Mouse (Mus musculus): ENCODE data around the gene Gm572. TPM values are rescaled to one million over a fixed set of nuclear protein-coding genes. Genes with fewer than 3 reads are reported as not detected.

Gm572 gene
- not detected in 2 replicates for polyA plus RNA-seq (2015; fragmentation: Nextera tagmentation; extraction: Ambion mirVana)

DNA sequence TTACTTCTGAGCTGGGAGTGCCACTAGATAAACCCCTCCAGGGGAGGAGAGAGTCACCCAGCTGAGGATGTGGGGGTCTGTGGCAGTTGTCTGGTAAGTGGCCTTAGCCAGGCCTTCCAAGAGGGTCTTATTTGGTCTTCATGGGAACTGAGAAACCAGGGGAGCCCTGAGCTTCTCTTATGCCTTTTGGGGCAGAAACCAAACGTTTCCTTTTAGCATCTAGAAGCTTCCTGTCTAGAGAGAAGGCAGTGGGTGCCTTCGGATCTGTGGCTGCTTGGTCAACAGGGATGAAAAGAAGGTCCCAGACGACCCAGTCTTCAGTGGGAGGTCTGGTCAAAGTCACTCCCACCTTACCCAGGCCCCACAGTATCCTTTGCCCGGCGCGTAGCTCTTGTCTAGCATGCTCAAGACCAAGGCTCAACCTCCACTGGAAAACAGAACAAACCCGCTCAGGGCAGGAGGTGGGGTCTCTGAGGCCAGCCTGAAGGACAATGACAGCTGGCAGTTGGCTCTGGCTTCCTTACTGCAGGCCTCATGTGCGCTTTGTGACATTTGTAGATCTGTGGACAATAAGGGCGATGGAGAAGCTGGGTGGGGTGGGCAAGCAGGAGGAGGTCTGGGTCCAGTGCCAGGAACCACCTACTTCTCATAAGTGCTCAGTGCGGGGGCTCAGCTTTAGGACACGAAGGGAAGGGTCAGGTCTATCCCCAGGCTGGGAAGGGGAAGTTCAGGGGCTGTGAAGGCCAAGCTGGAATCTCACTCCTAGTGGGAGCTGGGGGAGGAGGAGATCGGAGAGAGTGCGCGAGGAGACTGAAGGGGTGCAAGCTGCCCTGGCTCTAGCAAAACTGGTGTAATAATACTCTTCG is at the start of gene Gm572:
Gm572 (plus strand) TSS at position 27 of the 866 bp plus-strand sequence.
- H3K4me3 ChIP-seq (replicated peaks): peak within 1 kb of the TSS; percentile 15; the same call in 1 of the 2 replicates
- WGBS: 66% methylated on average over 15 of the region's 15 CpGs
- no peak within 1 kb of the TSS for H3K27ac ChIP-seq (replicated peaks)
- H3K4me2 ChIP-seq (replicated peaks): peak within 1 kb of the TSS; percentile 42
- H3K4me1 ChIP-seq: peaks cover 4% of the 10 kb centered on the region
- H3K9ac ChIP-seq: no peak within 1 kb of the TSS
- no peaks in the 10 kb centered on the region for H3K9me3 ChIP-seq (replicated peaks)
- H3K36me3 ChIP-seq: no peaks in the 10 kb centered on the region
- no peak; the same call in 1 of the 2 replicates for ATAC-seq (ENCODE audit: insufficient number of reproducible peaks, low FRiP score, low TSS enrichment, low read depth)
- no peaks in the 10 kb centered on the region for H3K27me3 ChIP-seq

DNA sequence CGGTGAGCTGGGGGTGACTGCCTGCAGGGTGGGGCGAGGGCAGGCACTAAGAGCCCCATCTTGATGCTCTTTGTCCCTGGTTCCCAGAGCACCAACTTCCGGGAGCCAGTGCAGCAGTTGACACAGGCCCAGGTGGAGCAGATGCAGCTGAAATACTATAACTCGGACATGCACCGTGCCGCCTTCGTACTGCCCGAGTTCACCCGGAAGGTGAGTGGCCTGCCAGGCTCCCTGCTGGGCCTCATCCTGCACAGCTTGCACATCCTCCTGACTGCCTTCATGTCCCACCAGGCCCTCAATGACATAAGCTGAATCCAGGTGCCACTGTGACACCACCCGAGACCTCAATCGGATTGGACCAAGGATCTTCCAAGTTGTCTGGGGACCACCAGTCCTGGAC is 49.1 kb upstream of the Gm572 start:
- Histone ChIP-seq H3K4me1 (peaks cover 25% of the 10 kb centered on the region), H3K9ac (no peak overlapping the region), H3K9me3 (replicated peaks) (no peaks in the 10 kb centered on the region), H3K4me2 (replicated peaks) (no peak overlapping the region), H3K36me3 (peaks cover 58% of the 10 kb centered on the region), H3K27me3 (no peaks in the 10 kb centered on the region), H3K4me3 (replicated peaks) (no peak overlapping the region), H3K27ac (replicated peaks) (no peak overlapping the region)
- WGBS: 94% methylated on average over 11 of the region's 11 CpGs
- ATAC-seq (ENCODE audit: insufficient number of reproducible peaks, low FRiP score, low TSS enrichment, low read depth): no peak

DNA sequence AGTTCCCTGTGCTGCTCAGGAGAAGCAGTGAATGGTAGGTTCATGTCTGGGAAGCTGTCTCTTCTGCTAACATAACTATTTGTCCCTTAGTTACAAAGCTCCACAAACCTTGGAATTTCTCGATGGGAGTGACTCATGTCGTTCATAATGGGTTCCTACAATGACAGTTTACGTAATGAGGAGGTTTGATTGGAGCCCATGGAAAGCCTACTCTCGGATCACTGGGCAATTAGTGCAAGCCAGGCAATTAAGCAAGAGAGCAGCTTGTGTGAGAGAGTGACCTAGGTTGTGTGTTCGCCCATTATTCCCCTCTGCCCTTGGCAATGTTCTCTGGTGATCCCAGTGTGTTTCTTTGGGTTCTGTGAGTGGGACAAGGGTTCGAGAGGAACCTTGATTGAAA is 47.2 kb upstream of the Gm572 start:
- no peak overlapping the region for H3K27ac ChIP-seq (replicated peaks)

DNA sequence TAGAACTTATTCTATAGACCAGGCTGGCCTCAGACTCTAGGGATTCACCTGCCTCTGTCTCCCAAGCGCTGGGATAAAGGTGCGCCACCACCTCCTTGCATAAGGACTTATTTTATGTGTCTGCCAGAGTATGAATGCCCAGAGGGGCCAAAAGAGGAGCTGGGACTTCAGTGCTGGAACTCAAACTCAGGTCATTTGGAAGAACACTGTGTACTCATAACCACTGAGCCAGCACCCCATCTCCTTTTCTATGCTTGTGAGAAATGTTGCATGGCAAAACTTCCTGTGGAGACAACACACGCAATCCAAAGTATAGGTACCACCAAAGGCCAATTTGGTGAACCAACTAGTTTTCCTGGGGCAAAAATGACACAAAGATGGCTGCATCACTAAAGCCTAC is 46.4 kb upstream of the Gm572 start:
- Histone ChIP-seq H3K36me3 (peaks cover 63% of the 10 kb centered on the region), H3K9me3 (replicated peaks) (no peaks in the 10 kb centered on the region), H3K4me2 (replicated peaks) (no peak overlapping the region), H3K4me3 (replicated peaks) (no peak overlapping the region), H3K27ac (replicated peaks) (no peak overlapping the region), H3K9ac (no peak overlapping the region), H3K4me1 (peaks cover 17% of the 10 kb centered on the region), H3K27me3 (no peaks in the 10 kb centered on the region)
- no peak for ATAC-seq (ENCODE audit: insufficient number of reproducible peaks, low FRiP score, low TSS enrichment, low read depth)
- WGBS: 96% methylated on average over 3 of the region's 3 CpGs

More for the DNA sequence above, 47.2 kb upstream of the Gm572 start:
- peaks cover 17% of the 10 kb centered on the region for H3K4me1 ChIP-seq
- H3K4me3 ChIP-seq (replicated peaks): no peak overlapping the region
- no peak overlapping the region for H3K9ac ChIP-seq
- peaks cover 63% of the 10 kb centered on the region for H3K36me3 ChIP-seq
- no peaks in the 10 kb centered on the region for H3K9me3 ChIP-seq (replicated peaks)
- WGBS: 82% methylated on average over 6 of the region's 6 CpGs
- ATAC-seq (ENCODE audit: insufficient number of reproducible peaks, low FRiP score, low TSS enrichment, low read depth): no peak
- H3K4me2 ChIP-seq (replicated peaks): no peak overlapping the region
- H3K27me3 ChIP-seq: no peaks in the 10 kb centered on the region

DNA sequence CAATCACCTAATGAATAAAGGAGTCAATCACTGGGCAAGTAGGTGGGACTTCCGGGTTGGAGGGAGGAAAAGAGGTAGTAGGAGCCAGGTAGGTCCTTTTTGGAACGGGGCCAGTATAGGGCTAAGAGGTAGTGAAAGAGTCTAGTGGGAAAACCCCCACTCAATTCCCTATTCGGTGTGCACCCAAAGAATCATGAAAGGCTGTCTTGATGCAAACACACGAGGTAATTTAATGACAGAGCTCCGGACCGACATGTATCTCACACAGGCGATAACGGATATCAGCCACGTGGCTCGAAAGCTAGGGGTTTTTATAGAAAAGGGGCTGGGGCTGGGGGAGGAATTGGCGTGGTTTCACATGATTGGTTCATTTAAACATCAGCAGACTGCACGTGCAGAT is 44.3 kb upstream of the Gm572 start:
- no peak overlapping the region for H3K9ac ChIP-seq
- H3K4me3 ChIP-seq (replicated peaks): no peak overlapping the region
- WGBS: 90% methylated on average over 12 of the region's 12 CpGs
- H3K4me2 ChIP-seq (replicated peaks): no peak overlapping the region
- H3K9me3 ChIP-seq (replicated peaks): no peaks in the 10 kb centered on the region
- H3K4me1 ChIP-seq: no peaks in the 10 kb centered on the region
- no peak overlapping the region for H3K27ac ChIP-seq (replicated peaks)
- ATAC-seq (ENCODE audit: insufficient number of reproducible peaks, low FRiP score, low TSS enrichment, low read depth): no peak
- peaks cover 57% of the 10 kb centered on the region for H3K36me3 ChIP-seq
- no peaks in the 10 kb centered on the region for H3K27me3 ChIP-seq

DNA sequence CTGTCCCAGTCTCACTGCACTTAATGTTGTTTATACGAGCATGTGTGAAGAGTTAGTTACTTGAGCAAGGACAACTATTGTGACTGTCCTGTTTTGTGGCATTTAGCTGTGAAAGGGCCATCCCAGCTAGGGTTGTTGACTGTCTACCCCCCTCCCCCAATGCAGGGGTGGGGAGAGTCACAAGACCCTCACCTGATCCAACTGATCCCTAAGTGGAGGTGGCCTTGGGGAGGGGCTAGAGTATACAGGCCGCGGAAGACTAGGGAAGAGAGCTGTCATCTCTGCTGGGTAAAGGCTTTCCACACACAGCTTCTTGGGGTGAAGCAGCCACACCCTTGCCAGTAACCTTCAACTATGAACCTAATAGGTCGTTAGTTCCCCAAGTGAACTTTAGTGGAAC is 42.8 kb upstream of the Gm572 start:
- Histone ChIP-seq H3K4me3 (replicated peaks) (no peak overlapping the region), H3K4me1 (no peaks in the 10 kb centered on the region; the same call in 1 of the 2 replicates), H3K9ac (no peak overlapping the region), H3K27ac (replicated peaks) (no peak overlapping the region), H3K9me3 (replicated peaks) (no peaks in the 10 kb centered on the region), H3K27me3 (no peaks in the 10 kb centered on the region), H3K36me3 (peaks cover 42% of the 10 kb centered on the region), H3K4me2 (replicated peaks) (no peak overlapping the region)
- no peak for ATAC-seq (ENCODE audit: insufficient number of reproducible peaks, low FRiP score, low TSS enrichment, low read depth)
- 78% methylated on average over 4 of the region's 4 CpGs for WGBS

DNA sequence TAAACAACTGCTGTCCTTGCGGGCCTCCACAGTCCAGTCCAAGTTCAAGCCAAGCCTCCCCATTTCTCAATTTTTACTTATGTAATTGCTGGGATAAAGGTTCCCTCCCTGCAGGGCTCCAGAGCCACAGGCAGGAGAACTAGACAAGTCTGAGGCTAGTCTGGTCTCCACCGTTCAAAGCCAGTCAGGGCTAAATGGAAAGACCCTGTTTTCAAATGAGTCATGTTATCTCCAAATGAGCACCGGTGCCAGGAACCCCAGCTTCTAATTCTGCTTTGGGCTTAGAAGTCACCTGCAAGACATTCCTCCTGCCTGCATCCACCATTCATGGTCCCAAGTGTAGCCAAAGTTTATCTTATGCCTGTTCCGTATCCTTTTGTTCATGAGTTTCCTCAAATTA is 41.2 kb upstream of the Gm572 start:
- Histone ChIP-seq H3K9me3 (replicated peaks) (no peaks in the 10 kb centered on the region), H3K27ac (replicated peaks) (no peak overlapping the region), H3K36me3 (peaks cover 26% of the 10 kb centered on the region), H3K27me3 (no peaks in the 10 kb centered on the region), H3K4me2 (replicated peaks) (no peak overlapping the region), H3K4me1 (no peaks in the 10 kb centered on the region; the same call in 1 of the 2 replicates), H3K9ac (no peak overlapping the region), H3K4me3 (replicated peaks) (no peak overlapping the region)
- ATAC-seq (ENCODE audit: insufficient number of reproducible peaks, low FRiP score, low TSS enrichment, low read depth): no peak
- WGBS: 78% methylated on average over 4 of the region's 4 CpGs

DNA sequence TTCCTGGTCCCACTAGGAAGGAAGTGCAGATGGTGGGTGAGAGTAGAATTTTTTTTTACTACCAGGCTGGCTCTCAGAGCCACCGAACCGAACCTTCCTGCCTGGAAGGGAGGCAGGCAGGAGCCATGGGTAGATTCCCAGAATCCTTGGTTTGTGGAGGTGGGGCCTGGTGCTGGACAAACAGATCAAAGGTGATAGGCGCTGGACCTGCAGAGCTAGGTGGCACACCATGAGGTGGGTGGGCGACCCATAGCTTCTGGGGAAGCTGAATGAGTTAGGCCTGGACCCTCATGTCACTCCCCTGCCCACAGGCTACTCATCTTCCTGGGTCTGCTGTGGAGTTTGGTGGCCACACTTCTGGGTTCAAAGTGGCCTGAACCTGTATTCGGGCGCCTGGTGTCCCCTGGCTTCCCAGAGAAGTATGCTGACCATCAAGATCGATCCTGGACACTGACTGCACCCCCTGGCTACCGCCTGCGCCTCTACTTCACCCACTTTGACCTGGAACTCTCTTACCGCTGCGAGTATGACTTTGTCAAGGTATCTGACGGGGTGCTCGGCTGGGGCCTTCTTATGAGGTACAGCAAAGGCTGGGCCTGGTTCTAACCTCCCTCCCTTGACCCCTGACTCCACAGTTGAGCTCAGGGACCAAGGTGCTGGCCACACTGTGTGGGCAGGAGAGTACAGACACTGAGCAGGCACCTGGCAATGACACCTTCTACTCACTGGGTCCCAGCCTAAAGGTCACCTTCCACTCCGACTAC is 40.6 kb upstream of the Gm572 start, which contains the start of gene Masp2:
Masp2 (plus strand) TSS at position 198 of the 764 bp plus-strand sequence.
- Histone ChIP-seq H3K4me3 (replicated peaks) (no peak within 1 kb of the TSS), H3K9me3 (replicated peaks) (no peaks in the 10 kb centered on the region), H3K4me1 (no peaks in the 10 kb centered on the region; the same call in 1 of the 2 replicates), H3K9ac (no peak within 1 kb of the TSS), H3K4me2 (replicated peaks) (no peak within 1 kb of the TSS), H3K27ac (replicated peaks) (no peak within 1 kb of the TSS; the same call in 1 of the 2 replicates), H3K27me3 (no peaks in the 10 kb centered on the region), H3K36me3 (peaks cover 20% of the 10 kb centered on the region)
- ATAC-seq (ENCODE audit: insufficient number of reproducible peaks, low FRiP score, low TSS enrichment, low read depth): no peak
- WGBS: 87% methylated on average over 14 of the region's 14 CpGs

DNA sequence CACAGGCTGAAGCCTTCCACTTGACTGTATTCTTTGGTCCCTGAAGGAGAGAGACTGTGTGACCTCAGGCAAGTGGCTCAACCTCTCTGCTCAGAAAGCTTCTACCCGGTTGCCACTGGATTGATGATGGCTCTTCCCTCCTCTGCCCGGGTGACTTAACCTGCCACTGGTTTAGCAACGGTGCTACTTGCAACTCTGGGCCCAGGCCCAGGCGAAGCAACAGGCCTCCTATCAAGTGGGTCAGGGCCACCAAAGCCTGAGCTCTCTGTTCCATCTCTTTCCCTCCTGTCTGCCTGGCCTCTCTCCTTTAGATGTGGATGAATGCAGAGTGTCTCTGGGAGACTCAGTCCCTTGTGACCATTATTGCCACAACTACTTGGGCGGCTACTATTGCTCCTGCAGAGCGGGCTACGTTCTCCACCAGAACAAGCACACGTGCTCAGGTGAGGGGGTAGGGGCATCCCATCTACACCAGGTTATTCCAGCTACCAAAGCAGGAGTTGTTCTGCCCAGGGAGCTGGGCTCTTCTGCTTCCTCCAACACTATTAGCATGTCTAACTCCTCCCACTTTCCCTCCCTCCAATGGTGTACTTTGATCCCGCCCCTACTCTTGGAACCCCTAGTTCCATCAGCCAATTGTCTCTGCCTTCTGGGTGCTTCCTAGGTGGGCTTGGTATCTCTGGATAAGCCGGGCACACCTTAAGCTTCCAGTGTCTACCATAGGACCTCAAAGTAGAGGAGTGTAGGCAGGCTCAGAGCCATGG is 39.6 kb upstream of the Gm572 start:
- Histone ChIP-seq H3K4me1 (no peaks in the 10 kb centered on the region; the same call in 1 of the 2 replicates), H3K4me3 (replicated peaks) (no peak overlapping the region), H3K27ac (replicated peaks) (peak overlapping the region; percentile 55; the same call in 1 of the 2 replicates), H3K36me3 (peaks cover 10% of the 10 kb centered on the region), H3K9ac (no peak overlapping the region), H3K9me3 (replicated peaks) (no peaks in the 10 kb centered on the region), H3K27me3 (no peaks in the 10 kb centered on the region), H3K4me2 (replicated peaks) (0 out of 2 replicates have a peak overlapping the region, but pooled peaks have one; percentile 15)
- 66% methylated on average over 10 of the region's 10 CpGs for WGBS
- peak; percentile 7; the same call in 1 of the 2 replicates for ATAC-seq (ENCODE audit: insufficient number of reproducible peaks, low FRiP score, low TSS enrichment, low read depth)

DNA sequence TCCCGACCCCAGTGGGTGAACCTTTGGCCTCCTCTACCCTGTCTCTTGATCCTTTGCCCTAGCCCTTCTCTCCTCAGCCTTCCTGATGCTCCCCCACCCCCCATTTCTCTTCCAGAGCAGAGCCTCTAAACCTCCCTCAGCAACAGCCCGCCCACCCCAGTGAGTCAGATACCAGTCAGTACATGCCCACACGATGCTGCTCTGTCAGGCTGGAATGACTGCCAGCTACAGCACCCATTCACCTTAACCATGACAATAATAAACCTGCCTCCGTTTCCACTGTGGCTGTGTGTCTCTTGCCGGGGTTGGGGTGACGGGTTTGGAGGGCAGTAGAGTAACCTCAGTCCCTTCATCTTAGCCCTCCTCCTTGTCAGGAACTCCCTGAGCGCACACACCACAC is 39.0 kb upstream of the Gm572 start:
- peaks cover 4% of the 10 kb centered on the region; the same call in 1 of the 2 replicates for H3K36me3 ChIP-seq
- 0 out of 2 replicates have a peak overlapping the region, but pooled peaks have one; percentile 15 for H3K4me2 ChIP-seq (replicated peaks)
- H3K4me1 ChIP-seq: no peaks in the 10 kb centered on the region; the same call in 1 of the 2 replicates
- 53% methylated on average over 7 of the region's 7 CpGs for WGBS
- H3K9ac ChIP-seq: no peak overlapping the region
- 0 out of 2 replicates have a peak, but pooled peaks have one; percentile 35 for ATAC-seq (ENCODE audit: insufficient number of reproducible peaks, low FRiP score, low TSS enrichment, low read depth)
- peak overlapping the region; percentile 55; the same call in 1 of the 2 replicates for H3K27ac ChIP-seq (replicated peaks)
- no peaks in the 10 kb centered on the region for H3K9me3 ChIP-seq (replicated peaks)
- H3K27me3 ChIP-seq: no peaks in the 10 kb centered on the region
- H3K4me3 ChIP-seq (replicated peaks): no peak overlapping the region
